Mouse (Mus musculus): ENCODE data around the gene Scml2.
"Not testable (repeated sequence)": the region's sequence is repeated elsewhere in the genome, so short reads cannot be mapped to it uniquely, and the experiment has no call there.

GRCm38 (mm10) chrX:161075576-161075975, 41.4 kb upstream of the Scml2 start:
- TF ChIP-seq GATA1, TAL1 (IDR thresholded peaks at IDR 0.05; ENCODE audit: low read length): not testable (repeated sequence)

All from erythroblast, embryonic 14.5 days (primary cell).